Mouse (Mus musculus): Measurements from ENCODE around the gene Maf. TPM values are rescaled to one million over a fixed set of nuclear protein-coding genes. Genes with fewer than 3 reads are reported as not detected.

Gene Maf
- 2.2 and 2.6 TPM in 2 replicates for polyA plus RNA-seq (2015; fragmentation: Nextera tagmentation; extraction: Ambion mirVana)

GRCm38 (mm10) chr8:115707731-115708590 is at the start of gene Maf:
Gene Maf (minus strand): TSS chr8:115707794.
- 0 out of 2 replicates have a peak, but pooled peaks cover 5% of the 10 kb centered on the region for H3K4me1 ChIP-seq (replicated peaks)
- peaks cover 69% of the 10 kb centered on the region for H3K27me3 ChIP-seq
- peak within 1 kb of the TSS; percentile 73 for H3K27ac ChIP-seq
- under 1% methylated on average over 41 of the region's 43 CpGs for WGBS (ENCODE audit: insufficient replicate concordance)
- H3K4me3 ChIP-seq (replicated peaks) = peak within 1 kb of the TSS; percentile 58
- H3K36me3 ChIP-seq = no peaks in the 10 kb centered on the region
- H3K9me3 ChIP-seq (replicated peaks) = no peaks in the 10 kb centered on the region
- H3K9ac ChIP-seq = peak within 1 kb of the TSS; percentile 65
- peak within 1 kb of the TSS; percentile 63 for H3K4me2 ChIP-seq
- ATAC-seq (ENCODE audit: low read depth) = peak; percentile 69
- DNase-seq = peak; percentile 45

GRCm38 (mm10) chr8:115756965-115757364 is 49.4 kb upstream of the Maf start:
- no peak for DNase-seq
- Histone ChIP-seq H3K9ac (no peak overlapping the region), H3K9me3 (replicated peaks) (no peaks in the 10 kb centered on the region), H3K4me2 (no peak overlapping the region), H3K4me1 (replicated peaks) (peaks cover 5% of the 10 kb centered on the region), H3K36me3 (no peaks in the 10 kb centered on the region), H3K4me3 (replicated peaks) (no peak overlapping the region), H3K27me3 (no peaks in the 10 kb centered on the region), H3K27ac (no peak overlapping the region)
- ATAC-seq (ENCODE audit: low read depth) = no peak
- WGBS (ENCODE audit: insufficient replicate concordance) = 67% methylated on average over 3 of the region's 3 CpGs

GRCm38 (mm10) chr8:115756027-115756426 is 48.4 kb upstream of the Maf start:
- WGBS (ENCODE audit: insufficient replicate concordance) = 80% methylated on average over 2 of the region's 2 CpGs
- H3K4me1 ChIP-seq (replicated peaks) = peaks cover 5% of the 10 kb centered on the region
- H3K9ac ChIP-seq = no peak overlapping the region
- H3K27ac ChIP-seq = no peak overlapping the region
- H3K27me3 ChIP-seq = no peaks in the 10 kb centered on the region
- no peak overlapping the region for H3K4me2 ChIP-seq
- ATAC-seq (ENCODE audit: low read depth) (no peak), DNase-seq (no peak)
- H3K4me3 ChIP-seq (replicated peaks) = no peak overlapping the region
- H3K36me3 ChIP-seq = no peaks in the 10 kb centered on the region
- H3K9me3 ChIP-seq (replicated peaks) = no peaks in the 10 kb centered on the region

GRCm38 (mm10) chr8:115754694-115755093 is 47.1 kb upstream of the Maf start:
- Histone ChIP-seq H3K9ac (no peak overlapping the region), H3K4me2 (no peak overlapping the region), H3K4me3 (replicated peaks) (no peak overlapping the region), H3K27me3 (no peaks in the 10 kb centered on the region), H3K9me3 (replicated peaks) (no peaks in the 10 kb centered on the region), H3K4me1 (replicated peaks) (peaks cover 5% of the 10 kb centered on the region), H3K27ac (no peak overlapping the region), H3K36me3 (no peaks in the 10 kb centered on the region)
- 47% methylated on average over 2 of the region's 2 CpGs for WGBS (ENCODE audit: insufficient replicate concordance)
- ATAC-seq (ENCODE audit: low read depth) (no peak), DNase-seq (no peak)

GRCm38 (mm10) chr8:115753801-115754200 is 46.2 kb upstream of the Maf start:
- H3K9me3 ChIP-seq (replicated peaks) = no peaks in the 10 kb centered on the region
- no peak overlapping the region for H3K27ac ChIP-seq
- no peak overlapping the region for H3K9ac ChIP-seq
- H3K36me3 ChIP-seq = no peaks in the 10 kb centered on the region
- no peak overlapping the region for H3K4me2 ChIP-seq
- DNase-seq (no peak), ATAC-seq (ENCODE audit: low read depth) (no peak)
- no peaks in the 10 kb centered on the region for H3K27me3 ChIP-seq
- 67% methylated on average over 8 of the region's 8 CpGs for WGBS (ENCODE audit: insufficient replicate concordance)
- no peak overlapping the region for H3K4me3 ChIP-seq (replicated peaks)
- peaks cover 5% of the 10 kb centered on the region for H3K4me1 ChIP-seq (replicated peaks)

GRCm38 (mm10) chr8:115747426-115747825 is 39.8 kb upstream of the Maf start:
- Histone ChIP-seq H3K4me3 (replicated peaks) (no peak overlapping the region), H3K4me1 (replicated peaks) (no peaks in the 10 kb centered on the region), H3K4me2 (no peak overlapping the region), H3K9ac (no peak overlapping the region), H3K9me3 (replicated peaks) (no peaks in the 10 kb centered on the region), H3K27ac (no peak overlapping the region), H3K36me3 (no peaks in the 10 kb centered on the region), H3K27me3 (no peaks in the 10 kb centered on the region)
- WGBS (ENCODE audit: insufficient replicate concordance) = 72% methylated on average over 10 of the region's 10 CpGs
- ATAC-seq (ENCODE audit: low read depth) (no peak), DNase-seq (no peak)

- DNase-seq = no peak
- Histone ChIP-seq H3K36me3 (no peaks in the 10 kb centered on the region), H3K9me3 (replicated peaks) (no peaks in the 10 kb centered on the region), H3K4me3 (replicated peaks) (no peak overlapping the region), H3K4me1 (replicated peaks) (no peaks in the 10 kb centered on the region), H3K4me2 (no peak overlapping the region), H3K27me3 (no peaks in the 10 kb centered on the region), H3K27ac (no peak overlapping the region), H3K9ac (no peak overlapping the region)
- WGBS (ENCODE audit: insufficient replicate concordance) = 42% methylated on average over 2 of the region's 2 CpGs
- ATAC-seq (ENCODE audit: low read depth) = no peak
These were observed 38.1 kb upstream of the Maf start for GRCm38 (mm10) chr8:115745648-115746047.

GRCm38 (mm10) chr8:115743441-115743840 is 35.8 kb upstream of the Maf start:
- no peak overlapping the region for H3K4me3 ChIP-seq (replicated peaks)
- no peaks in the 10 kb centered on the region for H3K4me1 ChIP-seq (replicated peaks)
- no peaks in the 10 kb centered on the region for H3K9me3 ChIP-seq (replicated peaks)
- no peak overlapping the region for H3K4me2 ChIP-seq
- 34% methylated on average over 2 of the region's 2 CpGs for WGBS (ENCODE audit: insufficient replicate concordance)
- no peak for ATAC-seq (ENCODE audit: low read depth)
- DNase-seq = no peak
- no peak overlapping the region for H3K27ac ChIP-seq
- no peaks in the 10 kb centered on the region for H3K36me3 ChIP-seq
- no peak overlapping the region for H3K9ac ChIP-seq
- H3K27me3 ChIP-seq = no peaks in the 10 kb centered on the region

- no peaks in the 10 kb centered on the region for H3K9me3 ChIP-seq (replicated peaks)
- no peaks in the 10 kb centered on the region for H3K27me3 ChIP-seq
- H3K4me3 ChIP-seq (replicated peaks) = no peak overlapping the region
- no peak overlapping the region for H3K4me2 ChIP-seq
- no peaks in the 10 kb centered on the region for H3K36me3 ChIP-seq
- ATAC-seq (ENCODE audit: low read depth) (no peak), DNase-seq (no peak)
- WGBS (ENCODE audit: insufficient replicate concordance) = 61% methylated on average over 6 of the region's 6 CpGs
- no peak overlapping the region for H3K27ac ChIP-seq
- no peak overlapping the region for H3K9ac ChIP-seq
- H3K4me1 ChIP-seq (replicated peaks) = no peaks in the 10 kb centered on the region
These were observed 35.1 kb upstream of the Maf start for GRCm38 (mm10) chr8:115742646-115743045.

GRCm38 (mm10) chr8:115741964-115742363 is 34.4 kb upstream of the Maf start:
- Histone ChIP-seq H3K9me3 (replicated peaks) (no peaks in the 10 kb centered on the region), H3K9ac (no peak overlapping the region), H3K4me2 (no peak overlapping the region), H3K27me3 (no peaks in the 10 kb centered on the region), H3K4me1 (replicated peaks) (no peaks in the 10 kb centered on the region), H3K4me3 (replicated peaks) (no peak overlapping the region), H3K36me3 (no peaks in the 10 kb centered on the region), H3K27ac (no peak overlapping the region)
- 69% methylated on average over 6 of the region's 6 CpGs for WGBS (ENCODE audit: insufficient replicate concordance)
- DNase-seq = no peak
- ATAC-seq (ENCODE audit: low read depth) = no peak

GRCm38 (mm10) chr8:115739756-115740155 is 32.2 kb upstream of the Maf start:
- WGBS (ENCODE audit: insufficient replicate concordance) = 72% methylated on average over 4 of the region's 4 CpGs

GRCm38 (mm10) chr8:115732401-115732800 is 24.8 kb upstream of the Maf start:
- ATAC-seq (ENCODE audit: low read depth) (no peak), DNase-seq (no peak)
- Histone ChIP-seq H3K4me2 (no peak overlapping the region), H3K4me3 (replicated peaks) (no peak overlapping the region), H3K4me1 (replicated peaks) (no peaks in the 10 kb centered on the region), H3K27me3 (no peaks in the 10 kb centered on the region), H3K9ac (no peak overlapping the region), H3K36me3 (no peaks in the 10 kb centered on the region), H3K27ac (no peak overlapping the region), H3K9me3 (replicated peaks) (no peaks in the 10 kb centered on the region)
- 60% methylated on average over 6 of the region's 6 CpGs for WGBS (ENCODE audit: insufficient replicate concordance)

More at GRCm38 (mm10) chr8:115739756-115740155, 32.2 kb upstream of the Maf start:
- Histone ChIP-seq H3K9ac (no peak overlapping the region), H3K4me3 (replicated peaks) (no peak overlapping the region), H3K27me3 (no peaks in the 10 kb centered on the region), H3K4me2 (no peak overlapping the region), H3K27ac (no peak overlapping the region), H3K4me1 (replicated peaks) (no peaks in the 10 kb centered on the region), H3K36me3 (no peaks in the 10 kb centered on the region), H3K9me3 (replicated peaks) (no peaks in the 10 kb centered on the region)
- ATAC-seq (ENCODE audit: low read depth) (no peak), DNase-seq (no peak)
